Mouse (Mus musculus): Measurements from ENCODE around the gene Ssbp4.

Gene Ssbp4

GRCm38 (mm10) chr8:70595811-70596210 is 12.9 kb downstream of the Ssbp4 start:
- POLR2A ChIA-PET, result interaction anchor here in 3 of 4 experiments (0.5 to 4.9 kb wide), 12 partner anchors 10 to 344 kb away, joined by 3 to 61 read pairs (median 3); partner anchors contain the start of genes Ssbp4 (in 2 of the 3), Arrdc2 (in 1 of the 3), Jund (in 1 of the 3) and Lsm4 (in 1 of the 3)
- CTCF ChIA-PET, result interaction anchor here in 2 of 4 experiments (0.6 to 5.7 kb wide), 6 partner anchors 11 to 201 kb away, joined by 3 to 51 read pairs (median 4); partner anchors contain the start of genes Lrrc25 (in 1 of the 2) and Ssbp4 (in 1 of the 2)

GRCm38 (mm10) chr8:70594621-70595564 is 13.8 kb downstream of the Ssbp4 start:
- ChIA-PET CTCF (interaction anchor here in 1 of 4 experiments (1.0 to 5.7 kb wide), 6 partner anchors 10 to 202 kb away, joined by 3 to 51 read pairs (median 4); partner anchors contain the start of genes Lsm4 and Ssbp4), POLR2A (interaction anchor here in 3 of 4 experiments (0.5 to 4.9 kb wide), 23 partner anchors 8 to 243 kb away, joined by 3 to 61 read pairs (median 4); partner anchors contain the start of genes Ell (in 2 of the 3), Jund (in 2 of the 3), Ssbp4 (in 2 of the 3) and Fkbp8 (in 1 of the 3))

- ChIA-PET POLR2A (interaction anchor here in 3 of 4 experiments (0.6 to 4.0 kb wide), 35 partner anchors 9 to 441 kb away, joined by 3 to 23 read pairs (median 4); partner anchors contain the start of genes Jund (in 3 of the 3), Ell (in 2 of the 3), Ssbp4 (in 2 of the 3) and Arrdc2 (in 1 of the 3)), CTCF (interaction anchor here in 2 of 4 experiments (0.6 to 1.4 kb wide), 7 partner anchors 9 to 244 kb away, joined by 3 to 8 read pairs (median 4); partner anchors contain the start of gene Lsm4 (in 1 of the 2))
Observed at GRCm38 (mm10) chr8:70593961-70594609, 14.6 kb downstream of the Ssbp4 start, which contains the start of gene Isyna1. Gene Isyna1 (plus strand): TSS chr8:70594373.

GRCm38 (mm10) chr8:70593173-70593572 is 15.5 kb downstream of the Ssbp4 start:
- POLR2A ChIA-PET, result interaction anchor here in 3 of 4 experiments (0.6 to 4.0 kb wide), 26 partner anchors 9 to 246 kb away, joined by 3 to 23 read pairs (median 4); partner anchors contain the start of genes Ell (in 2 of the 3), Jund (in 2 of the 3), Ssbp4 (in 2 of the 3) and Arrdc2 (in 1 of the 3)
- CTCF ChIA-PET, result interaction anchor here in 1 of 4 experiments (0.8 to 1.4 kb wide), 3 partner anchors 8 to 199 kb away, joined by 3 to 5 read pairs (median 4); partner anchors contain the start of gene Lsm4

GRCm38 (mm10) chr8:70591569-70591968 is 17.1 kb downstream of the Ssbp4 start:
- POLR2A ChIA-PET, result interaction anchor here in 3 of 4 experiments (0.9 to 4.0 kb wide), 8 partner anchors 18 to 217 kb away, joined by 3 to 21 read pairs (median 4); partner anchors contain the start of genes Ell (in 2 of the 3), Jund (in 1 of the 3), Klhl26 (in 1 of the 3) and Ssbp4 (in 1 of the 3)

GRCm38 (mm10) chr8:70587955-70588354 is 20.7 kb downstream of the Ssbp4 start:
- ChIA-PET POLR2A (interaction anchor here in 2 of 4 experiments (0.6 to 1.7 kb wide), 7 partner anchors 9 to 59 kb away, joined by 3 to 4 read pairs (median 3); partner anchors contain the start of gene Ell (in 1 of the 2)), CTCF (interaction anchor here in 2 of 4 experiments (0.6 kb wide), 2 partner anchors 112 to 281 kb away, joined by 4 read pairs; no protein-coding TSS in a partner anchor)

More at GRCm38 (mm10) chr8:70591569-70591968, 17.1 kb downstream of the Ssbp4 start:
- CTCF ChIA-PET, result no interaction called here

- ChIA-PET CTCF (interaction anchor here in 3 of 4 experiments (0.6 to 1.7 kb wide), 18 partner anchors 8 to 270 kb away, joined by 3 to 8 read pairs (median 3); partner anchors contain the start of genes Isyna1 (in 1 of the 3) and Rex1bd (in 1 of the 3)), POLR2A (interaction anchor here in 3 of 4 experiments (0.6 to 2.1 kb wide), 18 partner anchors 9 to 235 kb away, joined by 3 to 5 read pairs (median 3); partner anchors contain the start of genes Ell (in 1 of the 3), Fkbp8 (in 1 of the 3), Isyna1 (in 1 of the 3) and Jund (in 1 of the 3))
Observed at GRCm38 (mm10) chr8:70585258-70585652, 23.4 kb downstream of the Ssbp4 start.

- ChIA-PET POLR2A (interaction anchor here in 3 of 4 experiments (0.6 to 2.1 kb wide), 17 partner anchors 9 to 231 kb away, joined by 3 to 5 read pairs (median 3); partner anchors contain the start of genes Ell (in 1 of the 3), Fkbp8 (in 1 of the 3), Isyna1 (in 1 of the 3) and Jund (in 1 of the 3)), CTCF (interaction anchor here in 3 of 4 experiments (0.6 to 1.7 kb wide), 17 partner anchors 9 to 270 kb away, joined by 3 to 8 read pairs (median 3); partner anchors contain the start of genes Isyna1 (in 1 of the 3) and Rex1bd (in 1 of the 3))
Observed at GRCm38 (mm10) chr8:70584606-70585257, 23.9 kb downstream of the Ssbp4 start.

- ChIA-PET POLR2A (interaction anchor here in 3 of 4 experiments (0.6 to 1.1 kb wide), 7 partner anchors 9 to 117 kb away, joined by 3 to 5 read pairs (median 3); partner anchors contain the start of genes Isyna1 (in 1 of the 3) and Klhl26 (in 1 of the 3)), CTCF (interaction anchor here in 2 of 4 experiments (1.1 to 1.7 kb wide), 4 partner anchors 12 to 223 kb away, joined by 3 to 5 read pairs (median 4); no protein-coding TSS in a partner anchor)
Observed at GRCm38 (mm10) chr8:70583476-70584387, 24.9 kb downstream of the Ssbp4 start.

- POLR2A ChIA-PET, result interaction anchor here in 2 of 4 experiments (1.0 to 1.5 kb wide), 3 partner anchors 12 to 21 kb away, joined by 3 to 4 read pairs (median 3); no protein-coding TSS in a partner anchor
- CTCF ChIA-PET, result interaction anchor here in 2 of 4 experiments (1.0 to 1.1 kb wide), 2 partner anchors 17 kb away, joined by 3 read pairs; no protein-coding TSS in a partner anchor
Observed at GRCm38 (mm10) chr8:70577207-70577606, 31.5 kb downstream of the Ssbp4 start.

GRCm38 (mm10) chr8:70574915-70575314 is 33.8 kb downstream of the Ssbp4 start:
- ChIA-PET POLR2A (interaction anchor here in 2 of 4 experiments (0.8 to 2.1 kb wide), 10 partner anchors 15 to 222 kb away, joined by 3 to 6 read pairs (median 3); partner anchors contain the start of genes Ell (in 2 of the 2), Fkbp8 (in 1 of the 2), Kxd1 (in 1 of the 2) and Upf1 (in 1 of the 2)), CTCF (interaction anchor here in 2 of 4 experiments (0.6 to 0.7 kb wide), 2 partner anchors 200 to 962 kb away, joined by 4 read pairs; no protein-coding TSS in a partner anchor)

GRCm38 (mm10) chr8:70574302-70574701 is 34.4 kb downstream of the Ssbp4 start:
- ChIA-PET POLR2A (interaction anchor here in 2 of 4 experiments (0.7 to 2.1 kb wide), 10 partner anchors 15 to 1630 kb away, joined by 3 to 6 read pairs (median 3); partner anchors contain the start of genes Ell (in 2 of the 2), Fkbp8 (in 1 of the 2), Kxd1 (in 1 of the 2) and Upf1 (in 1 of the 2)), CTCF (no interaction called here)

GRCm38 (mm10) chr8:70570990-70571389 is 37.7 kb downstream of the Ssbp4 start:
- POLR2A ChIA-PET, result interaction anchor here in 3 of 4 experiments (0.5 to 1.8 kb wide), 12 partner anchors 8 to 924 kb away, joined by 3 to 7 read pairs (median 4); partner anchors contain the start of genes Ell (in 2 of the 3), Kxd1 (in 2 of the 3) and Fkbp8 (in 1 of the 3)

GRCm38 (mm10) chr8:70570360-70570759 is 38.3 kb downstream of the Ssbp4 start:
- ChIA-PET CTCF (interaction anchor here (0.5 to 2.7 kb wide), 7 partner anchors 11 to 28 kb away, joined by 3 to 17 read pairs (median 3); no protein-coding TSS in a partner anchor), POLR2A (interaction anchor here in 2 of 4 experiments (0.6 to 1.8 kb wide), 14 partner anchors 9 to 156 kb away, joined by 3 to 7 read pairs (median 3); partner anchors contain the start of genes Ell (in 2 of the 2), Kxd1 (in 2 of the 2) and Fkbp8 (in 1 of the 2))

More at GRCm38 (mm10) chr8:70570990-70571389, 37.7 kb downstream of the Ssbp4 start:
- CTCF ChIA-PET, result interaction anchor here in 2 of 4 experiments (0.6 to 2.7 kb wide), 5 partner anchors 11 to 21 kb away, joined by 3 to 17 read pairs (median 3); no protein-coding TSS in a partner anchor

All from embryonic stem cell, embryonic (primary cell).